9 mouse cellular contexts compared by ENCODE assay signal in the genomic region with DNA sequence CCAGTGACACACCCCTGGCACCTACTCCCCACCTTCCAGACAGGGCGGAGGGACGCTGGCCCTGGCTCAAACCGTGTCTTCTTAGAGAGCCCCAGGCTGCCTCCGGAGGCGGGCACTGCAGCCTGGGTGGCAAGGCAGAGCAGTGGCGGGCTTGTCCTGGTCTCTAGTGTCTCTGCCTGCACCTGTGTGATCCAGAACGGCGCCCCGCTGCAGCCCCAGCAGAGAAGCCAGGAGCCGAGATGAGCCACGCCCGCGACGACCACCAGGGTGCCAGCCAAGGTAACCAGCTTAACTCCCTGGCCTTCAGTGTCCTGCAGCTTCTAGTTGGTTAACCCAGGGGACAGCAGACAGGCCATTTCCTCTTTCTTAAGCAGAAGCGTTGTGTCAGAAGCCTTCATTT. TPM values are rescaled to one million over a fixed set of nuclear protein-coding genes. Genes with fewer than 3 reads are reported as not detected.
DNase-seq lines count a peak whose midpoint lies in the region; ATAC-seq and TF ChIP-seq lines count a peak whose summit lies in the region.
"Had no signal": no experiment of that assay in that cellular context is flagged by ENCODE, and none has a peak within 500 bp of the region (broad histone marks: within the 10 kb centered on the region; RNA-seq: fewer than 3 reads in every experiment).

No protein-coding gene starts in this region.

- no peak overlapping the region for H3K4me3 ChIP-seq in forebrain, embryonic 12.5 days (replicated peaks)
- no peak overlapping the region for H3K4me3 ChIP-seq in forebrain, embryonic 15.5 days
- no peak overlapping the region for H3K4me3 ChIP-seq in kidney, embryonic 16.5 days (ENCODE audit: low read length)
- no peak overlapping the region for H3K4me3 ChIP-seq in hindbrain, postnatal 0 days (ENCODE audit: low read length)

- no peak overlapping the region for H3K9ac ChIP-seq in forebrain, embryonic 12.5 days
- H3K9ac ChIP-seq in forebrain, embryonic 15.5 days (replicated peaks): no peak overlapping the region
- no peak overlapping the region; the same call in 1 of the 2 replicates for H3K9ac ChIP-seq in kidney, embryonic 16.5 days (replicated peaks; ENCODE audit: low read length)
- H3K9ac ChIP-seq in hindbrain, postnatal 0 days (replicated peaks; ENCODE audit: low read length): no peak overlapping the region

- 10% methylated on average over 15 of the region's 15 CpGs for WGBS in forebrain, embryonic 12.5 days
- 10% methylated on average over 15 of the region's 15 CpGs for WGBS in forebrain, embryonic 15.5 days
- whole genome bisulfite sequencing in kidney, embryonic 16.5 days: 12% methylated on average over 15 of the region's 15 CpGs
- WGBS in hindbrain, postnatal 0 days: 13% methylated on average over 15 of the region's 15 CpGs

- H3K9me3 ChIP-seq in forebrain, embryonic 12.5 days: no peaks in the 10 kb centered on the region
- H3K9me3 ChIP-seq in forebrain, embryonic 15.5 days: no peaks in the 10 kb centered on the region
- no peaks in the 10 kb centered on the region for H3K9me3 ChIP-seq in kidney, embryonic 16.5 days (ENCODE audit: low read length)
- no peaks in the 10 kb centered on the region for H3K9me3 ChIP-seq in hindbrain, postnatal 0 days (ENCODE audit: low read length)

- H3K36me3 ChIP-seq in forebrain, embryonic 12.5 days (replicated peaks): no peaks in the 10 kb centered on the region
- no peaks in the 10 kb centered on the region for H3K36me3 ChIP-seq in forebrain, embryonic 15.5 days
- H3K36me3 ChIP-seq in kidney, embryonic 16.5 days (ENCODE audit: insufficient read depth, low read length): no peaks in the 10 kb centered on the region
- no peaks in the 10 kb centered on the region for H3K36me3 ChIP-seq in hindbrain, postnatal 0 days (ENCODE audit: insufficient read depth, low read length)

- no peak for TF ChIP-seq CTCF in hindbrain, postnatal 0 days (IDR thresholded peaks at IDR 0.05; ENCODE audit: low read depth)

- no peak for DNase-seq in kidney, adult 8-10 months
- peak; percentile 6 for DNase-seq in R1 (ENCODE audit: low read depth, low spot score)
- no peak for DNase-seq in hindbrain, postnatal 0 days (ENCODE audit: low spot score)
- DNase-seq in embryo, embryonic 10 days (ENCODE audit: low spot score): no peak
- DNase-seq: B cell, adult 2 months had no signal

- H3K4me1 ChIP-seq in forebrain, embryonic 12.5 days: peaks cover 4% of the 10 kb centered on the region
- 0 out of 2 replicates have a peak, but pooled peaks cover 2% of the 10 kb centered on the region for H3K4me1 ChIP-seq in forebrain, embryonic 15.5 days
- H3K4me1 ChIP-seq in kidney, embryonic 16.5 days (ENCODE audit: insufficient read depth, low read length): 0 out of 2 replicates have a peak, but pooled peaks cover 3% of the 10 kb centered on the region
- H3K4me1 ChIP-seq in hindbrain, postnatal 0 days (ENCODE audit: insufficient read depth, low read length): no peaks in the 10 kb centered on the region

- H3K4me2 ChIP-seq in forebrain, embryonic 12.5 days: peak overlapping the region; percentile 9; the same call in 1 of the 2 replicates
- no peak overlapping the region for H3K4me2 ChIP-seq in forebrain, embryonic 15.5 days (replicated peaks)
- H3K4me2 ChIP-seq in kidney, embryonic 16.5 days (replicated peaks; ENCODE audit: low read depth, low read length): peak overlapping the region; percentile 29; the same call in 1 of the 2 replicates
- 0 out of 2 replicates have a peak overlapping the region, but pooled peaks have one; percentile 27 for H3K4me2 ChIP-seq in hindbrain, postnatal 0 days (ENCODE audit: low read depth, low read length)

- no peak for ATAC-seq in forebrain, embryonic 12.5 days (ENCODE audit: low FRiP score)
- ATAC-seq in forebrain, embryonic 15.5 days (replicated peaks): no peak
- ATAC-seq in kidney, embryonic 16.5 days (ENCODE audit: low FRiP score, low TSS enrichment): 0 out of 2 replicates have a peak, but pooled peaks have one; percentile 27
- ATAC-seq in hindbrain, postnatal 0 days: no peak
- ATAC-seq in activated CD4-positive, CD25-positive, alpha-beta regulatory T cell, adult 4 months: no peak

- H3K27me3 ChIP-seq in forebrain, embryonic 12.5 days: no peaks in the 10 kb centered on the region
- no peaks in the 10 kb centered on the region for H3K27me3 ChIP-seq in forebrain, embryonic 15.5 days
- H3K27me3 ChIP-seq in kidney, embryonic 16.5 days (ENCODE audit: insufficient read depth, low read length): no peaks in the 10 kb centered on the region
- no peaks in the 10 kb centered on the region for H3K27me3 ChIP-seq in hindbrain, postnatal 0 days (ENCODE audit: insufficient read depth, low read length)

- H3K27ac ChIP-seq in forebrain, embryonic 12.5 days: no peak overlapping the region
- no peak overlapping the region for H3K27ac ChIP-seq in forebrain, embryonic 15.5 days (replicated peaks)
- no peak overlapping the region for H3K27ac ChIP-seq in kidney, embryonic 16.5 days (ENCODE audit: low read length)
- H3K27ac ChIP-seq in hindbrain, postnatal 0 days: no peak overlapping the region

RNA-seq across cellular contexts. Expression of a gene that starts 0.9 kb away (rescaled TPM):
- 0.38 and 0.51 TPM in 2 replicates for polyA plus RNA-seq in forebrain, embryonic 12.5 days (2016; fragmentation: Nextera tagmentation; extraction: Ambion mirVana)
- polyA plus RNA-seq in forebrain, embryonic 15.5 days (2015; fragmentation: Nextera tagmentation; extraction: Ambion mirVana): 0.25 and 0.28 TPM in 2 replicates
- polyA plus RNA-seq in kidney, embryonic 16.5 days (2015; fragmentation: Nextera tagmentation; extraction: Ambion mirVana): 0.49 and 0.96 TPM in 2 replicates
- total RNA-seq in hindbrain, postnatal 0 days (2014; rRNA removed): not detected in 2 replicates
- polyA plus RNA-seq in hindbrain, postnatal 0 days (2015; fragmentation: Nextera tagmentation; extraction: Ambion mirVana): 0.24 and 0.25 TPM in 2 replicates
- under 1 TPM; 0.28 to 0.29 TPM for polyA plus RNA-seq in activated CD4-positive, CD25-positive, alpha-beta regulatory T cell, adult 4 months (2017; shearing (Covaris generic))
